Mouse (Mus musculus) erythroblast, embryonic 14.5 days (primary cell): ENCODE data around the gene Ppef1. TPM values are rescaled to one million over a fixed set of nuclear protein-coding genes. Genes with fewer than 3 reads are reported as not detected.

Experiments used
- H3K27me3 ChIP-seq: 2 replicates; pipeline ENCODE4 v1.6.1; 2012; ENCODE audit warnings: inconsistent platforms; ENCODE audit not compliant: control insufficient read depth
- H3K36me3 ChIP-seq: 2 replicates; pipeline ENCODE4 v1.6.1; 2012; ENCODE audit warnings: mild to moderate bottlenecking, inconsistent platforms; ENCODE audit not compliant: control insufficient read depth
- H3K4me1 ChIP-seq: 2 replicates; pipeline ENCODE4 v1.6.1; 2012; ENCODE audit warnings: inconsistent platforms; ENCODE audit not compliant: control insufficient read depth
- H3K4me3 ChIP-seq: replicated peaks from 2 replicates; pipeline ENCODE3; 2012; ENCODE audit warnings: moderate library complexity, mild to moderate bottlenecking, inconsistent platforms
- H3K9me3 ChIP-seq: 2 replicates; pipeline ENCODE4 v1.6.1; 2012; ENCODE audit warnings: low read length, inconsistent platforms, mixed read lengths; ENCODE audit not compliant: control insufficient read depth
- GATA1 ChIP-seq: IDR thresholded peaks from 2 replicates; pipeline ENCODE4 v1.6.1; 2012; ENCODE audit warnings: low read length, inconsistent platforms, mixed read lengths
- TAL1 ChIP-seq: IDR thresholded peaks from 3 replicates; pipeline ENCODE4 v1.6.1; 2012; ENCODE audit warnings: low read length, inconsistent platforms, mixed read lengths
- polyA plus RNA-seq: library from polyadenylated mRNA; stranded (reverse); fragments of >175 nt; gene quantifications from 2 replicates; pipeline ENCODE4 v1.2.3, GENCODE M21; 2012

The Ppef1 gene
- polyA plus RNA-seq, 1 experiment: not detected

- Histone ChIP-seq H3K4me1 (no peaks in the 10 kb centered on the region), H3K36me3 (no peaks in the 10 kb centered on the region), H3K9me3 (no peaks in the 10 kb centered on the region), H3K4me3 (no peak overlapping the region), H3K27me3 (peaks cover 2% of the 10 kb centered on the region; the same call in 1 of the 2 replicates)
- TF ChIP-seq GATA1: no peak
- TF ChIP-seq TAL1: no peak
Observed at GRCm38 (mm10) chrX:160602770-160603169, 132.8 kb downstream of the Ppef1 start.

GRCm38 (mm10) chrX:160601053-160601452, 134.5 kb downstream of the Ppef1 start:
- Histone ChIP-seq H3K4me1 (no peaks in the 10 kb centered on the region), H3K36me3 (no peaks in the 10 kb centered on the region; the same call in 1 of the 2 replicates), H3K27me3 (peaks cover 2% of the 10 kb centered on the region; the same call in 1 of the 2 replicates), H3K4me3 (no peak overlapping the region), H3K9me3 (no peaks in the 10 kb centered on the region)
- TF ChIP-seq TAL1 (no peak), GATA1 (no peak)

- Histone ChIP-seq H3K36me3 (no peaks in the 10 kb centered on the region; the same call in 1 of the 2 replicates), H3K4me3 (no peak overlapping the region), H3K9me3 (no peaks in the 10 kb centered on the region), H3K27me3 (peaks cover 2% of the 10 kb centered on the region; the same call in 1 of the 2 replicates), H3K4me1 (no peaks in the 10 kb centered on the region)
- TF ChIP-seq TAL1 (no peak), GATA1 (no peak)
Observed at GRCm38 (mm10) chrX:160598562-160599458, 136.8 kb downstream of the Ppef1 start.

GRCm38 (mm10) chrX:160598055-160598454, 137.5 kb downstream of the Ppef1 start:
- H3K36me3 ChIP-seq: no peaks in the 10 kb centered on the region; the same call in 1 of the 2 replicates
- H3K27me3 ChIP-seq: no peaks in the 10 kb centered on the region; the same call in 1 of the 2 replicates
- no peaks in the 10 kb centered on the region for H3K4me1 ChIP-seq
- no peak for TF ChIP-seq GATA1
- no peak for TF ChIP-seq TAL1
- H3K9me3 ChIP-seq: no peaks in the 10 kb centered on the region
- no peak overlapping the region for H3K4me3 ChIP-seq

- no peaks in the 10 kb centered on the region for H3K9me3 ChIP-seq
- TF ChIP-seq GATA1 (no peak), TAL1 (no peak)
- H3K4me3 ChIP-seq: no peak overlapping the region
- no peaks in the 10 kb centered on the region for H3K4me1 ChIP-seq
- H3K27me3 ChIP-seq: no peaks in the 10 kb centered on the region
- H3K36me3 ChIP-seq: peaks cover 18% of the 10 kb centered on the region
Observed at GRCm38 (mm10) chrX:160592933-160593332, 142.6 kb downstream of the Ppef1 start.

- TF ChIP-seq TAL1 (no peak), GATA1 (no peak)
- Histone ChIP-seq H3K9me3 (no peaks in the 10 kb centered on the region), H3K36me3 (peaks cover 40% of the 10 kb centered on the region), H3K4me3 (no peak overlapping the region), H3K4me1 (no peaks in the 10 kb centered on the region), H3K27me3 (no peaks in the 10 kb centered on the region)
Observed at GRCm38 (mm10) chrX:160590147-160590546, 145.4 kb downstream of the Ppef1 start.

GRCm38 (mm10) chrX:160588523-160588922, 147.0 kb downstream of the Ppef1 start:
- Histone ChIP-seq H3K9me3 (no peaks in the 10 kb centered on the region), H3K4me3 (no peak overlapping the region), H3K36me3 (peaks cover 45% of the 10 kb centered on the region), H3K4me1 (no peaks in the 10 kb centered on the region), H3K27me3 (no peaks in the 10 kb centered on the region)
- no peak for TF ChIP-seq GATA1
- no peak for TF ChIP-seq TAL1

GRCm38 (mm10) chrX:160585110-160585509, 150.5 kb downstream of the Ppef1 start:
- TF ChIP-seq TAL1: no peak
- TF ChIP-seq GATA1: no peak
- peaks cover 47% of the 10 kb centered on the region for H3K36me3 ChIP-seq
- no peaks in the 10 kb centered on the region for H3K4me1 ChIP-seq
- no peaks in the 10 kb centered on the region for H3K9me3 ChIP-seq
- no peak overlapping the region for H3K4me3 ChIP-seq
- H3K27me3 ChIP-seq: no peaks in the 10 kb centered on the region

GRCm38 (mm10) chrX:160584148-160584838, 151.3 kb downstream of the Ppef1 start:
- peaks cover 46% of the 10 kb centered on the region for H3K36me3 ChIP-seq
- H3K9me3 ChIP-seq: no peaks in the 10 kb centered on the region
- H3K27me3 ChIP-seq: no peaks in the 10 kb centered on the region
- no peaks in the 10 kb centered on the region for H3K4me1 ChIP-seq
- TF ChIP-seq GATA1 (no peak), TAL1 (no peak)
- H3K4me3 ChIP-seq: no peak overlapping the region
